Mouse (Mus musculus): ENCODE measurements around the gene Tbc1d9b.
"Not testable (repeated sequence)": the region's sequence is repeated elsewhere in the genome, so short reads cannot be mapped to it uniquely, and the experiment has no call there.

Tbc1d9b gene

GRCm38 (mm10) chr11:50130811-50131766 lies at the start of gene Tbc1d9b:
Gene Tbc1d9b, plus strand, starts transcription at chr11:50131396.
- DNase-seq = peak; percentile 73 to 80

GRCm38 (mm10) chr11:50086211-50086610 lies 45.0 kb upstream of the Tbc1d9b start:
- DNase-seq = no peak

- DNase-seq = no peak
Measured at GRCm38 (mm10) chr11:50089840-50090239, 41.4 kb upstream of the Tbc1d9b start.

GRCm38 (mm10) chr11:50090982-50091675 lies 40.1 kb upstream of the Tbc1d9b start:
- no peak for DNase-seq

- DNase-seq = no peak
Measured at GRCm38 (mm10) chr11:50091681-50092080, 39.5 kb upstream of the Tbc1d9b start.

GRCm38 (mm10) chr11:50095661-50096060 lies 35.5 kb upstream of the Tbc1d9b start:
- no peak for DNase-seq

- DNase-seq = no peak
Measured at GRCm38 (mm10) chr11:50097091-50097490, 34.1 kb upstream of the Tbc1d9b start.

GRCm38 (mm10) chr11:50098961-50099481 lies 32.2 kb upstream of the Tbc1d9b start:
- DNase-seq = no peak

GRCm38 (mm10) chr11:50099692-50100091 lies 31.5 kb upstream of the Tbc1d9b start:
- no peak for DNase-seq

GRCm38 (mm10) chr11:50100548-50101307 lies 30.5 kb upstream of the Tbc1d9b start:
- no peak for DNase-seq

GRCm38 (mm10) chr11:50101962-50102361 lies 29.2 kb upstream of the Tbc1d9b start:
- DNase-seq = not testable (repeated sequence)

GRCm38 (mm10) chr11:50104016-50104415 lies 27.2 kb upstream of the Tbc1d9b start:
- no peak for DNase-seq

- no peak for DNase-seq
Measured at GRCm38 (mm10) chr11:50105237-50105636, 26.0 kb upstream of the Tbc1d9b start.

GRCm38 (mm10) chr11:50106024-50106423 lies 25.2 kb upstream of the Tbc1d9b start:
- DNase-seq = no peak

- DNase-seq = no peak
Measured at GRCm38 (mm10) chr11:50108823-50109244, 22.4 kb upstream of the Tbc1d9b start.

GRCm38 (mm10) chr11:50114329-50114728 lies 16.9 kb upstream of the Tbc1d9b start:
- DNase-seq = peak; percentile 59 to 68

- no peak for DNase-seq
Measured at GRCm38 (mm10) chr11:50122631-50123081, 8.5 kb upstream of the Tbc1d9b start.

- no peak for DNase-seq
Measured at GRCm38 (mm10) chr11:50127781-50128180, 3.4 kb upstream of the Tbc1d9b start.

- DNase-seq = no peak
Measured at GRCm38 (mm10) chr11:50131801-50132201, 605 bp downstream of the Tbc1d9b start.

GRCm38 (mm10) chr11:50132265-50132664 lies 1.1 kb downstream of the Tbc1d9b start:
- no peak for DNase-seq

GRCm38 (mm10) chr11:50134136-50134859 lies 3.1 kb downstream of the Tbc1d9b start:
- no peak for DNase-seq

All from thymus, adult 18-20 months (tissue).